Mouse (Mus musculus) ZHBTc4 (cell line): ENCODE measurements around the gene Abca7.
"Not testable (repeated sequence)": the region's sequence is repeated elsewhere in the genome, so short reads cannot be mapped to it uniquely, and the experiment has no call there.

Experiments
- DNase-seq: peaks from one replicate; pipeline ENCODE4 v3.0.0-alpha.2; 2011; ENCODE audit warnings: low read depth, low spot score

Gene Abca7

GRCm38 (mm10) chr10:80021320-80021641 lies 25.0 kb downstream of the Abca7 start:
- DNase-seq: no peak

- DNase-seq: no peak
Measured at GRCm38 (mm10) chr10:80022164-80022563, 25.9 kb downstream of the Abca7 start.

- DNase-seq: no peak
Measured at GRCm38 (mm10) chr10:80022806-80023205, 26.5 kb downstream of the Abca7 start.

GRCm38 (mm10) chr10:80023758-80024157 lies 27.5 kb downstream of the Abca7 start:
- DNase-seq: no peak

GRCm38 (mm10) chr10:80024229-80025043 lies 28.1 kb downstream of the Abca7 start:
- no peak for DNase-seq

- no peak for DNase-seq
Measured at GRCm38 (mm10) chr10:80025044-80025347, 28.7 kb downstream of the Abca7 start.

GRCm38 (mm10) chr10:80025463-80025862 lies 29.2 kb downstream of the Abca7 start:
- DNase-seq: no peak

- peak; percentile 90 for DNase-seq
Measured at GRCm38 (mm10) chr10:80025889-80026288, 29.6 kb downstream of the Abca7 start.

- DNase-seq: peak; percentile 92
Measured at GRCm38 (mm10) chr10:80027681-80028520, 31.6 kb downstream of the Abca7 start.

- DNase-seq: no peak
Measured at GRCm38 (mm10) chr10:80028521-80028846, 32.2 kb downstream of the Abca7 start.

- no peak for DNase-seq
Measured at GRCm38 (mm10) chr10:80030191-80030590, 33.9 kb downstream of the Abca7 start.

GRCm38 (mm10) chr10:80030736-80031135 lies 34.4 kb downstream of the Abca7 start:
- no peak for DNase-seq

- no peak for DNase-seq
Measured at GRCm38 (mm10) chr10:80032799-80033480, 36.6 kb downstream of the Abca7 start.

- peak; percentile 80 for DNase-seq
Measured at GRCm38 (mm10) chr10:80033511-80034391, 37.5 kb downstream of the Abca7 start.

- DNase-seq: no peak
Measured at GRCm38 (mm10) chr10:80035148-80035547, 38.9 kb downstream of the Abca7 start.

GRCm38 (mm10) chr10:80035686-80036085 lies 39.4 kb downstream of the Abca7 start:
- DNase-seq: no peak

GRCm38 (mm10) chr10:80036832-80037231 lies 40.5 kb downstream of the Abca7 start:
- DNase-seq: no peak

- peak; percentile 99 for DNase-seq
Measured at GRCm38 (mm10) chr10:80039559-80039979, 43.3 kb downstream of the Abca7 start, which contains the start of gene Polr2e. TSS of gene Polr2e (minus strand) at chr10:80039795.

- DNase-seq: not testable (repeated sequence)
Measured at GRCm38 (mm10) chr10:80041409-80042060, 45.2 kb downstream of the Abca7 start.

- DNase-seq: no peak
Measured at GRCm38 (mm10) chr10:80044087-80044486, 47.8 kb downstream of the Abca7 start.

GRCm38 (mm10) chr10:80045364-80045763 lies 49.1 kb downstream of the Abca7 start:
- not testable (repeated sequence) for DNase-seq
